8 mouse cellular contexts compared by ENCODE assay signal in the genomic region with DNA sequence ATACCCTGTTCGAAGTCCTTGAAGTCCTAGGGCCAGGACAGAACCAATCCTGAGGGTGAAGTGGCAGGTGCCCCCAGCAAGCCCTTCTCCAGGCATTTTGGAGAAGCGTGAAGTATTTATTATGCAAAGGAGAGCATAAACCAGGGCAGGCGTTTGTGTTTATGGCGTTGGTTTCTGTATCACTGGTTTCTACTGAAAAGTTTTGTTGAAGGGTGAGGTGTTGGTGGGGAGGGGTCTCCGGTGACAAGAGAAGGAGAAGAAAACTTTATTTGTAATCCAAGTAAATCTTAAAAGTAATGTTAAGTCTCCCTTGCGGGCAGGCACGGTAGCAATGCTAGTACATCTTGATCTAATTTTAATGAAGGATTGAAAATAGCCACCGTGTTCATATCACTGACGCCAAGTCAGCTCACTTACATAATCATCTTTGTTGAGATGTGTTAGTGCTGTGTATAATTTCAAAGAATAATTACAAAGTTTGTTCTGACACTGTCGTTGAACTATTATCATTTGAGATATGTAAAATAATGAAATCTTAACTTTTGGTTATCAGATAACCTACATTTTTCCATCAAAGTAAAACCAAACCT.
A peak's percentile ranks its signal among the peaks of the same experiment; 100 is the strongest.
DNase-seq lines count a peak whose midpoint lies in the region; ATAC-seq and TF ChIP-seq lines count a peak whose summit lies in the region.

No protein-coding gene starts in this region.

- TF ChIP-seq CTCF in ES-Bruce4 (IDR thresholded peaks at IDR 0.05; ENCODE audit: low read depth, low read length), result no peak

- peak overlapping the region; percentile 94 for H3K27ac ChIP-seq in heart, embryonic 12.5 days (ENCODE audit: poor library complexity, severe bottlenecking)
- no peak overlapping the region for H3K27ac ChIP-seq in ES-Bruce4 (ENCODE audit: insufficient read depth, low read length)
- H3K27ac ChIP-seq in embryonic facial prominence, embryonic 14.5 days (replicated peaks; ENCODE audit: low read depth, low read length), result no peak overlapping the region
- no peak overlapping the region for H3K27ac ChIP-seq in limb, embryonic 14.5 days (replicated peaks; ENCODE audit: low read depth, low read length)
- peak overlapping the region; percentile 89; the same call in 1 of the 2 replicates for H3K27ac ChIP-seq in stomach, embryonic 16.5 days (ENCODE audit: low read length)

- no peak for TF ChIP-seq EP300 in ES-Bruce4 (IDR thresholded peaks at IDR 0.05; ENCODE audit: insufficient read depth, low read depth, low read length)

- TF ChIP-seq POLR2A in ES-Bruce4 (IDR thresholded peaks at IDR 0.05; ENCODE audit: insufficient read depth, low read length), result no peak
- TF ChIP-seq POLR2A in limb, embryonic 14.5 days (IDR thresholded peaks at IDR 0.05; ENCODE audit: borderline replicate concordance, extremely low read depth, insufficient read depth, insufficient read length), result no peak

- peaks cover 14% of the 10 kb centered on the region for H3K4me1 ChIP-seq in heart, embryonic 12.5 days (replicated peaks)
- no peaks in the 10 kb centered on the region for H3K4me1 ChIP-seq in ES-Bruce4 (ENCODE audit: control insufficient read depth, insufficient read depth, low read length)
- H3K4me1 ChIP-seq in embryonic facial prominence, embryonic 14.5 days (ENCODE audit: control insufficient read depth, insufficient read depth, low read length), result peaks cover 6% of the 10 kb centered on the region
- 0 out of 2 replicates have a peak, but pooled peaks cover 4% of the 10 kb centered on the region for H3K4me1 ChIP-seq in limb, embryonic 14.5 days (ENCODE audit: control insufficient read depth, insufficient read depth, low read length)
- 0 out of 2 replicates have a peak, but pooled peaks cover 4% of the 10 kb centered on the region for H3K4me1 ChIP-seq in stomach, embryonic 16.5 days (ENCODE audit: control insufficient read depth, insufficient read depth, low read length)

- no peak for DNase-seq in heart, postnatal 4 days
- DNase-seq in embryonic facial prominence, embryonic 14.5 days (ENCODE audit: low spot score), result no peak
- no peak for DNase-seq in limb, embryonic 14.5 days (ENCODE audit: low spot score)
- DNase-seq in layer of hippocampus, adult 11-12 months (ENCODE audit: low spot score), result no peak
- no peak for DNase-seq in yolk sac, embryonic 10.5 days (ENCODE audit: low spot score)

- H3K9ac ChIP-seq in heart, embryonic 12.5 days, result peak overlapping the region; percentile 94
- H3K9ac ChIP-seq in ES-Bruce4 (ENCODE audit: low read depth, poor library complexity, severe bottlenecking), result peak overlapping the region; percentile 87
- H3K9ac ChIP-seq in embryonic facial prominence, embryonic 14.5 days (ENCODE audit: low read depth, low read length), result peak overlapping the region; percentile 81
- H3K9ac ChIP-seq in limb, embryonic 14.5 days (ENCODE audit: low read depth, low read length, severe bottlenecking), result peak overlapping the region; percentile 81
- peak overlapping the region; percentile 85 for H3K9ac ChIP-seq in stomach, embryonic 16.5 days (ENCODE audit: low read length)

- 18% methylated on average over 10 of the region's 10 CpGs for WGBS in heart, embryonic 12.5 days
- WGBS in embryonic facial prominence, embryonic 14.5 days, result 19% methylated on average over 10 of the region's 10 CpGs
- WGBS in limb, embryonic 14.5 days, result 26% methylated on average over 10 of the region's 10 CpGs
- WGBS in stomach, embryonic 16.5 days, result 23% methylated on average over 10 of the region's 10 CpGs

- H3K9me3 ChIP-seq in heart, embryonic 12.5 days (replicated peaks), result no peaks in the 10 kb centered on the region
- H3K9me3 ChIP-seq in ES-Bruce4 (replicated peaks; ENCODE audit: control insufficient read depth, insufficient read depth, low read length, poor library complexity, severe bottlenecking), result no peaks in the 10 kb centered on the region
- H3K9me3 ChIP-seq in embryonic facial prominence, embryonic 14.5 days (ENCODE audit: control insufficient read depth, low read length), result no peaks in the 10 kb centered on the region
- H3K9me3 ChIP-seq in limb, embryonic 14.5 days (ENCODE audit: control insufficient read depth, low read length), result no peaks in the 10 kb centered on the region
- H3K9me3 ChIP-seq in stomach, embryonic 16.5 days (replicated peaks; ENCODE audit: control insufficient read depth, low read length), result no peaks in the 10 kb centered on the region

- H3K4me2 ChIP-seq in heart, embryonic 12.5 days, result peak overlapping the region; percentile 70
- H3K4me2 ChIP-seq in embryonic facial prominence, embryonic 14.5 days (ENCODE audit: low read depth, low read length), result peak overlapping the region; percentile 75
- peak overlapping the region; percentile 70 for H3K4me2 ChIP-seq in limb, embryonic 14.5 days (replicated peaks; ENCODE audit: low read depth, low read length, severe bottlenecking)
- H3K4me2 ChIP-seq in stomach, embryonic 16.5 days (ENCODE audit: low read depth, low read length), result peak overlapping the region; percentile 89

- peak overlapping the region; percentile 80 for H3K4me3 ChIP-seq in heart, embryonic 12.5 days
- H3K4me3 ChIP-seq in ES-Bruce4 (ENCODE audit: low read depth, low read length), result peak overlapping the region; percentile 89; the same call in 1 of the 2 replicates
- peak overlapping the region; percentile 75 for H3K4me3 ChIP-seq in embryonic facial prominence, embryonic 14.5 days (ENCODE audit: low read depth, low read length)
- H3K4me3 ChIP-seq in limb, embryonic 14.5 days (replicated peaks; ENCODE audit: low read length), result peak overlapping the region; percentile 69
- peak overlapping the region; percentile 79 for H3K4me3 ChIP-seq in stomach, embryonic 16.5 days (replicated peaks; ENCODE audit: low read length)

- no peaks in the 10 kb centered on the region for H3K27me3 ChIP-seq in heart, embryonic 12.5 days (replicated peaks)
- H3K27me3 ChIP-seq in ES-Bruce4 (ENCODE audit: control insufficient read depth, insufficient read depth, low read length, poor library complexity, severe bottlenecking), result no peaks in the 10 kb centered on the region
- H3K27me3 ChIP-seq in embryonic facial prominence, embryonic 14.5 days (replicated peaks; ENCODE audit: control insufficient read depth, insufficient read depth, low read length), result no peaks in the 10 kb centered on the region
- H3K27me3 ChIP-seq in limb, embryonic 14.5 days (ENCODE audit: control insufficient read depth, insufficient read depth, low read length), result no peaks in the 10 kb centered on the region
- H3K27me3 ChIP-seq in stomach, embryonic 16.5 days (ENCODE audit: control insufficient read depth, insufficient read depth, low read length), result no peaks in the 10 kb centered on the region

- H3K36me3 ChIP-seq in heart, embryonic 12.5 days, result peaks cover 5% of the 10 kb centered on the region; the same call in 1 of the 2 replicates
- no peaks in the 10 kb centered on the region for H3K36me3 ChIP-seq in ES-Bruce4 (ENCODE audit: control insufficient read depth, insufficient read depth, low read length, poor library complexity, severe bottlenecking)
- H3K36me3 ChIP-seq in embryonic facial prominence, embryonic 14.5 days (ENCODE audit: control insufficient read depth, insufficient read depth, low read length), result 0 out of 2 replicates have a peak, but pooled peaks cover 3% of the 10 kb centered on the region
- H3K36me3 ChIP-seq in limb, embryonic 14.5 days (ENCODE audit: control insufficient read depth, insufficient read depth, low read length), result no peaks in the 10 kb centered on the region
- H3K36me3 ChIP-seq in stomach, embryonic 16.5 days (ENCODE audit: control insufficient read depth, insufficient read depth, low read length), result no peaks in the 10 kb centered on the region

- ATAC-seq in heart, embryonic 12.5 days (ENCODE audit: insufficient number of reproducible peaks, low FRiP score), result no peak
- ATAC-seq in embryonic facial prominence, embryonic 14.5 days (ENCODE audit: low read depth), result no peak
- no peak for ATAC-seq in limb, embryonic 14.5 days (ENCODE audit: low FRiP score, low read depth)
- no peak for ATAC-seq in stomach, embryonic 16.5 days (ENCODE audit: insufficient read depth, low FRiP score)

Comparison
In these comparisons a context has a peak if more than half of its experiments do, and no peak if none do; other contexts are left out.
1. H3K27ac ChIP-seq: peak in heart, embryonic 12.5 days (single experiment) and stomach, embryonic 16.5 days (single experiment); none in ES-Bruce4 (single experiment), embryonic facial prominence, embryonic 14.5 days (single experiment) and limb, embryonic 14.5 days (single experiment).
2. Peak in every context shown above with its lines, with median percentiles within 50 percentile points of each other: H3K4me2 ChIP-seq, H3K4me3 ChIP-seq and H3K9ac ChIP-seq.